In the genomic region with DNA sequence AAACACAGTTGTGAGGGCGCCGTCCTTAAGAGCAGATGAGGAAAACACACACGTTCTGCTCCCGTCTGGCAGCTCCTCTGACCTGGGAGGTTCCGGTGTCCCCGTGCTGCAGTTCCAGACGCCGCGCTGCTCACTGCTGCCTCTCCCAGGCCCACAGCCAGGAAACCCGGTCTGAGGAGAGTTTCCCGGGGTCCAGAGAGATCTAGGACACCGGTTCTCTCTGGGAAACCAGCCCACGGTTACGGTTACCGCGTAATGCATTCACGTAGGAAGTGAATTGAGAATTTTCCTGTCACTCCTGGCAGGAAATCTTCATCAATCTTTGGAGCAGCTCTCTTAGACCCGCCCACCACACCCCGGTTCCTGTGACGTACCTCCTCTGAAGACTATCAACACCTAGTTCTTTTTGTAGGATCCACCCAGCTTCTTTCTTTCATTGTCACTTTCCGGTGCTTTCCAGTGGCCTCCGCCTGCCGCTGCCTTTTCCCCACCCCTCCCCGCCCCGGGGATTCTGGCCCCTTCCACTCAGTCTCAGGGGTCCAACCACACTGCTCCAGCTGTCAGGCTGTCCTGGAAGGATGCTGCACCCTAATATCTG, we compare ENCODE assay signal across 8 mouse cellular contexts.
DNase-seq lines count a peak whose midpoint lies in the region; ATAC-seq lines count a peak whose summit lies in the region.

No protein-coding gene starts in this region.

- H3K4me2 ChIP-seq in hindbrain, embryonic 13.5 days = peak overlapping the region; percentile 61

- peaks cover 21% of the 10 kb centered on the region for H3K36me3 ChIP-seq in hindbrain, embryonic 13.5 days

- H3K9ac ChIP-seq in hindbrain, embryonic 13.5 days = peak overlapping the region; percentile 82

- peaks cover 9% of the 10 kb centered on the region; the same call in 1 of the 2 replicates for H3K9me3 ChIP-seq in hindbrain, embryonic 13.5 days

- ATAC-seq in hindbrain, embryonic 13.5 days (ENCODE audit: low FRiP score) = peak; percentile 95

- peak overlapping the region; percentile 65 for H3K4me3 ChIP-seq in hindbrain, embryonic 13.5 days

- under 1% methylated on average over 25 of the region's 25 CpGs for WGBS in hindbrain, embryonic 13.5 days

- peaks cover 7% of the 10 kb centered on the region for H3K4me1 ChIP-seq in hindbrain, embryonic 13.5 days (replicated peaks)

- peak; percentile 92 for DNase-seq in ZHBTc4 (ENCODE audit: low read depth, low spot score)
- peak; percentile 77 to 78 for DNase-seq in cerebellum, postnatal 10 days
- peak; percentile 36 to 45 for DNase-seq in frontal cortex, postnatal 14 days (ENCODE audit: low spot score in 2 of 2)
- DNase-seq in layer of hippocampus, postnatal 14 days (ENCODE audit: low spot score in 2 of 2) = peak; percentile 32 to 54
- DNase-seq in lung, postnatal 10 days = peak; percentile 65
- DNase-seq in ovary, postnatal 36 days (ENCODE audit: low spot score) = peak; percentile 50
- DNase-seq in urinary bladder, postnatal 25 days (ENCODE audit: low spot score) = peak; percentile 37

- peak overlapping the region; percentile 95 for H3K27ac ChIP-seq in hindbrain, embryonic 13.5 days

- no peaks in the 10 kb centered on the region for H3K27me3 ChIP-seq in hindbrain, embryonic 13.5 days

Comparison
In these comparisons a context has a peak if more than half of its experiments do, and no peak if none do; other contexts are left out.
1. Peak in every context shown above with its lines: DNase-seq, ATAC-seq, H3K4me3 ChIP-seq and H3K27ac ChIP-seq.
2. DNase-seq: peak in every context shown above with its lines; median percentile 92 in ZHBTc4; 78 in cerebellum, postnatal 10 days; 65 in lung, postnatal 10 days; 50 in ovary, postnatal 36 days; 43 in layer of hippocampus, postnatal 14 days; 40 in frontal cortex, postnatal 14 days; 37 in urinary bladder, postnatal 25 days.